Mouse (Mus musculus) lung, adult 18-20 months (tissue): ENCODE data around the gene Plg.

Experiments
- DNase-seq, 2 experiments: peaks; one replicate each; pipeline ENCODE4 v3.0.0; 2022; ENCODE audit warnings: mixed read lengths in 2 of 2

The Plg gene

DNA sequence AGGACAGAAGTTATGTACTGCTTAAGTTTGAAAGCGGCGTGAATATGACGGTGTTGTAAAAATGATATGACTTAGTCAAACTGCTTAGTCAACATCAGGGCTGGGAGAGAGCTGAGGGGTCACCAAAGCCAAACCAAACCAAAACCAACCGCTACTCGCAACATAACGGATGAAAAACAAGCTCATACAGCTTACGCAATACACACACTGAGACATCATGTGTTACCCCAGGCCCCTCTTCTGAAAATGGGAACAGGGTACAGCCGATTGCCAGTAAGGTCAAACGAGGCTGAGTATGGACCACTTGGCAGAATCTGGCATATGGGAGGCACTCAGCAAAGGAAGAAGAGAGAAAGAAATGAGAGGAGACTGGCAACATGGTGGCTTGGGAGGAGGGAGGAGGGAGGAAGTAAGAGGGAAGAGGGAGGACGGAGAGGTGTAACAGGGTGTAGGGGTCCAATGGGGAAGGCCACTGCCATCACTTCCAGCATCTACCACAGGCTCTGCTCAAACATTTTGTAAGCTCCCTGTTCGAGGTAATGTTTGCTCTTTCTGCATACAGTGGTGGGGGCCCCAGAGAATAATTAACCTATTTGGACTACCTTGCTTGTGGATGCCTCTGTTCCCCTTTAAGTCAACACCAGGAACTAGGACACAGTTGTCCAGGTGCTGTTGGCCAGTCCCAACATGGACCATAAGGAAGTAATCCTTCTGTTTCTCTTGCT, at the start of gene Plg:
TSS of gene Plg (plus strand) at position 628 of the 725 bp plus-strand sequence.
- DNase-seq: no peak

DNA sequence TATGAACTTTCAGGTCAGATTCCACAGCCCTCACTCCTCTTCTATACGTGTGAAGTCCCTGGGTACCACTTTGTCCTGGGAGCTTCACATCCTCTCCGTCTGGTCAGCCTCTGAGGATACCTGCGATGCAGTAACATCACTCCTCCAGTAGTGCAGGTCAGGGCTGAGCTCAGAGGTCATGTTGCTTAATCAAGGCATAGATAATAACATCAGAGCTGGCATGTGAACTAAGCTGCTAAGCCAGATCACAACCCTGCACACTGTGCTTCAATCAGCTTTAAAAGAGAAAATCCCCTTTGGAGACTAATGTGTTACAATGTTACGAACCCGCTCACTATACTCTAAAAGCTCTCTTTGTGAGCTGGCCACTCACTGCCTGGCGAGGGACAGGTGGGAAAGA, 43.3 kb upstream of the Plg start:
- no peak for DNase-seq

DNA sequence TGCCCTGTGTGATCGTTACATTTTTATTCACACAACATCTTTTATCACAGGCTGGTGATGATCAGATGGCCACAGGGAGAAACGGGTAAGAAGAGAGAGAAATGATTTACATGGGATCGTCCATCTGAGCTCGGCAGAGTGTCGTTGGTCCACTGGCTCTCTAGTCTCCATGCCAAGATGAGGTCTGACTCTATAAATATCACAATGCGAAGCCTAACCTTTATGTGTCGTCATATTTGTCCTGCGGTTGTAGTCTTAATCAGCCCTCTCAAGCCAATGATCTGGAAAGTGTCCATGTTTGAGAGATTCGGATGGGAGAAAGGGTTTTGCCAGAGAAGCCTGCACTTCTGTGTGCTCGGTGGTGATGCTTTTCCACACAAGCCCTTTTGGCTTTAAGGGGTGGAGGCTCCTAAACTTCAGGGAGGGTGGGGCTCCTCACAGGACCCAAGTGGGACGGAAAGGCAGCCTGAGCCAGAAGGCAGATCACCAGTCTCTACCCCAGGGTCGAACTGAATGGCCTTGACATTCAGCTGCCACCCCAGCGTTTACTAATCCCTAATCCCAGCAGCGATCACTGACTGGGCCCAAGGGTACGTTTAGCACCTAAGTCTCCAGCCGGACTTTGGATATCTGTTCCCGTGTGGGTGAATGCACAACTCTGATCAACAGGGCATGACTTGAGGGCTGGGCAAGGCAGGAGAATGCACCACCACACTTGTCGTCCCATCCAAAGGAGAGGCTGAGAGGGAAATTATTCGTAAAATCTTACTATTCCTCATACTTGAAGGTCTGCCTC, 42.1 kb upstream of the Plg start:
- DNase-seq: no peak

DNA sequence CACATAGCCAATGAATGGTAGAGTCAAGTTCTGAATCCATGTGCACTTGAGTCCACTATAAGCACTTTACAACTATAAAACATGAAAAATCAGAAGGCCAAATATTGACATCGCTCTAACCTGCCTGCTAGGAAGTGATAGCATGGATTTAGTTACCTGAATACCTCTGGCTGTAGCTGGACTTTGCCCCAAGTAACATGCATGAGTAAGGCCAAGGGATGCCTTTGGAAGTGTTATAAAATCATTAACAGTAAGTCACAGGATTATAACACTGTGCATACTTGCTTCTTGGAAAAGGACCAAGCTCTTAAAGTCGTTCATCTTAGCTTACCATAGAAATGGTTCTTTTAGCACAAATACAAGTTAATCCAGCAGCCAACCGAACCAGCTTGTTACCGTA, 41.3 kb upstream of the Plg start:
- no peak for DNase-seq

DNA sequence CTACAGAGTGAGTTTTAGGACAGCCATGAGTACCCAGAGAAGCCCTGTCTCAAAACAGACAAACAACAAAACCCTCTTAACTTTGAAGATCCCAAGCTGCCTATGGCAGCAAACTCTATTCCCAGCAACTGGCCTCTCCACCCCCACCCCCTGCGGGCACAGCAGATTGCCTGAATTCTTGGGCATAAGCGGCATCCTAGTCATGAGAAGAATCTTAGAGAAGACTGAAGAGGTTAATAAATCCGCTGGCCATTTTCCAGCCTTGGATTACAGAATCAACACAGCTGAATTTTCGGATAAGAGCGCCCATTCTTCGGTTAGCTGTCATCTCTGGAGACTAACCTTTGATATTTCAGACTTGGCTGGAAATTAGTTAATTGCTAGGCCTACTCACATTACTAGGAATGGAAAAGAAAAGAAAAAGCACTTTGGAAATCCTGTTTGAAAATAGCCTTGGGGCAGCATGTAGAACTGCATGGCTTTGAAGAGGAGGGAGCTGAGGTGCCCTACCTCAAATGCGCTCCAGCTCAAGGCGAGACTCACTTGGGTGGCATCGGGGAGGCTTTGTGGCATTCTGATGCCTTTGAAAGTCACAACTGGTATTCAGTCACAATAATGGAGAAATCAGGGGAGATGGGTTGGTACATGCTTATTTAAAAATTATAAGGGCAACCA, 34.6 kb upstream of the Plg start:
- DNase-seq: peak; percentile 5 to 16

DNA sequence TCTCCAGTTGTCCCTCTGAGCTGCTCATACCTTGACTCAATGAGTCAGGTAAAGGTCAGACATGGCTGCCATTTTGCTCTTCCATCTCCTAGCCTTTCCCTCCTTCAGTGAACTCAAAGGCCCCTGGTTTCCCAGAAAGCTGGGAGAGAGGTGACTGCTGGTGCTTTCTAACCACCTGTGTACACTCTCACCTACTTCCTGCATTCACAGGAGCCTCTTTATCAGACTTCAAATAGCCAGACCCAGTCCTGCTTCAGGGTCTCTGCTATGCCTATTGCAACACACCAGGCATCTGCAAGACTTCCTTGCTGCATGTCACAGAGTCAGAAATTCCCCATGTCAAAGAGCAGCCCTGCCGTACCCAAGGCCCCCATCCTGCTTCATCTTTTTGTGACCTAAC, 30.9 kb upstream of the Plg start:
- DNase-seq: no peak

DNA sequence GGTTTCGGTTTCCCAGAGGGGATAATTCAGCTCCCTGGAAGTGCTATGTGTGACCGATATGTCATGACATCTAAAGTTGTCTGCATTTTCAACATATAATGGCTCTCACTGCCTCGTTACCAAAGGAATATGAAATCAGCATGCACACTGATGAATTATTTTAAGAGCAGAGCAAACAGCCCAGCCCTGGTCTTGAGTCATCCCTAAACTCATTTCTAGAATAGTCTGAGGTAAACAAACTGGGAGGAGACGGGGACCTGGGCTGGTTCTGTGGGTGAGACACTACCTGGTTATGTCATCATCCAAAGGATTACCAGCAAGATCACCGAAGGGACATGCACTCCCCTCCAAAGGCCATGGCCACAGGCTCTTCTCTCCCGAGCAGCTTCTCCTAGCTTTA, 26.8 kb upstream of the Plg start:
- DNase-seq: no peak

DNA sequence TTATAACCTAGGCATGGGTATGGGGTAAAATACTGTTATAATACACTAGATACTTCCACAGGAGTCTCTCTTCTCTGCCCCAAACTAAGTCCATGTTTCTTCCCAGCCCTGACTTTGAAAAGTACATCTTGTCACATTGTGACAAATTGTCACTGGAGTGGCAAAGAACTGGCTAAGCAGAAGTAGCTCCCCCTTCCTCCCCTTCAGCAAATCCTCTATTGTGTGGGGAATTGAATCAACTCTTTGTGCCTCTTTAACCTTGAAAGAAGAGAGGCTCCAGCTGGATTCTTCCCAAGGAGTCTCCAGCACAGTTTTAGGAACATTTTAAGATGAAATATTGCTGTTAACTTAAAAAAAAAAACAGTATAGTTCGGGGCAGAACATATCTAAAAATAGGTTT, 25.6 kb upstream of the Plg start:
- DNase-seq: no peak

DNA sequence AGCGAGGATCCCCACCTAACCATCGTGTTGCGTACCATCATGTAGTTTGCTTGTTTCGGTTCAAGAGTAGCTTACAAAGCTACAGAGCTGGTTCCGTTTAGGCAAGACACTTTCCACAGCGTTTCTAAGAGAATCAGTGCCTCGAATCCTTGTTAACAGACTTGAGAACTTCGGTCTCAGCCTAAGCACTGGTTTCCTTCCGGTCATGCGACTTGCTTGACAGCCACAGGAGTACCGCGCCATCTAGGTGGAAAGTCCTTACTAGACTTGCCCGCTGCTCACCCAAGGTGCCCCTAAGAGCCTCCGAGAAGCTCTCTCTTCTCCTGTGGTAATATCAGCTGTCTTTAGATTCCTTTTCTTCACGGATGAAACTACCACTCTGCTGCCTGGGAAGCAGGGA, 18.5 kb upstream of the Plg start:
- DNase-seq: no peak

DNA sequence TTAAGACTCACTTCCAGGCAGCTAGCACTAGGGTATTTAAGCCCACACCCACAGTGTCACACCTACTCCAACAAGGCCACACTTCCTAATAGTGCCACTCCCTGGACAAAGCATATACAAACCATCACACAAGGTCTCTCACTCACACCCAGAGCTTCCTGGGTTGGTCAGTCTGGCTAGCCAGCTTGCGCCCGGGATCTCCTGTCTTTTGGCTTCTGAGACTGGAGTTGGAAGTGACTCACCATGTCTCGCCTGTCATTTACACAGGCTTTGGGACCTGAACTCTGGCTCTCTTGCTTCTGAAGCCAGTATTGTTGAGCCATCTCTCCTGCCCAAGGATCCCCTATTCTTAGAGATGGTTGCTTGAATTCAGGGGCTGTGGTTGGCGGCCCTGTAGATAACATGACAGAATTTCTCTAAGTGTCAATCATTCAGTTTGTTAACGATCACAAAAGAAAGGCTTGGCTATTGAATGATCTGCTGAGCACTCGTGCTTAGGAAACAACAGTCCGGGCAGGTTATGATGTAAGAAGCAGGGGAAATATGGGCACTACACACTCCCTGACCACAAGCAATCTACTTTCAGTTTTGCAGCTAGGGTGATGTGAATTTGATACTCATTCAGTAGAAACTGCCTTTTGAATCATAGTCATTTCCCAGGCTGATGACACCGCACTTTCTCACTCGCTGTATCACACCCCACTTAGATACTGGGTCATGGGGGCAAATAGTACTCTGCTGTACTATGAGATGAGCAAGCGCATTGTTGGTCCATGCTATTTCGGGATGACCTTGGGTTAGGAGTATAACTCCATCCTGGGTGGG, 14.6 kb upstream of the Plg start:
- DNase-seq: no peak

DNA sequence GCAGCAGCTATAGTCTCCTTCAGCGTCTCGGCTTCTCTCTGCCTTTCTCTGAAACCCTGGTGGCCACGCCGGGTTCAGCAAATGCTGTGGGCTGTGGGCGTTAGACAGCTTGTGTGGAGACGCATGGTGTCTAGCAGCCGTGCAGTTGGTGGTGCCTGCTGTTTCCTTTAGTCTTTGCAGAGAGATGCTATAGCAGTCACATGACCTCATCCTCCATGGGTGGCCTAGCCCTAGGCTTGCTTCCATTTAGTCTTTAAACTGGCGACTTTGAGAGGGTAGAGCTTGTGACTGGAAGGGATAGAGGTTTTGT, 14.0 kb upstream of the Plg start:
- no peak for DNase-seq

DNA sequence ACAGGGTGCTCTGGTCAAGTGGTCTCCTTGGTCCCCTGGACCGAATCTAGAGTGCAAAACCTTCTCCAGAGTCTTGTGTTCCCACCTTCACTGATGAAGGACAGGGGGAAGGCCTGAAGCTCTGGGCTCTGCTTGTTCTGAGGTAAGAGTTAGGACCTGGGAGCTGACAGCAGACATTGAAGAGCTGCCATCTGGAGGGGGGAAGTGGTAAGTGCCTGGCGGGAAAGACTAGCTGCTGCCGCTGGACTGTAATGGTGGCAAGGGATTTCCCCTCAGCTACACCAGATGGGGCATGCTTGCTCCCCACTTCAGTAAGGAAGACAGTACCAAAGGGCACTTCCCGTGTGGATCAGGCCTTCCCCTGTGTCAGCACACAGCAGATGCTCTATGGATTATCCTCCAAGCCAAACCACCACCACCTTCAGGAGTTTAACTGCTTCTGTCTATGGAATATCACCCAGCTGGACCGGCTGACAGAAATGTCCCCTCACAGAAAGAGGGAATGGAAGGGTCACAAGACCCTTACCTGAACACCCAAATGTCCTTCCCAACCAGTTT, 11.0 kb upstream of the Plg start:
- peak; percentile 52 to 63 for DNase-seq

DNA sequence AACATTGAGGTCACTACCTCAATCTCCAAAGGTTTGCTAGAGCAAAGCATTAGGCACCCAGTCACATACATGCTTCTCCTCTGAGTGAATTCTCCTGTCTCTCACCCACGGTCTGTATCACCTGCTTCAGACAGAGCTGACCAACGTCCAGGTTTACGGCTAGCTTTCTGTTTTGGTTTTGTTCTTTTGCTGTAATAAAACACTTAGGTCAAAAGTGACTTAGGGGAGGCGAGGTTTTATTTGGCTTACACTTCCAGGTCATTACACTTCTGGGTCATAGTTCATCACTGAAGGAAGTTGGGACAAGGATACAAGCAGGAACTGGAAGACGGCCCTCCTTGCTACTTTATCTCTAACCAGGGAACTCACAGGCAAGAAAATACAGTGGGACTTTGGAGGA, 9.0 kb upstream of the Plg start:
- no peak for DNase-seq

DNA sequence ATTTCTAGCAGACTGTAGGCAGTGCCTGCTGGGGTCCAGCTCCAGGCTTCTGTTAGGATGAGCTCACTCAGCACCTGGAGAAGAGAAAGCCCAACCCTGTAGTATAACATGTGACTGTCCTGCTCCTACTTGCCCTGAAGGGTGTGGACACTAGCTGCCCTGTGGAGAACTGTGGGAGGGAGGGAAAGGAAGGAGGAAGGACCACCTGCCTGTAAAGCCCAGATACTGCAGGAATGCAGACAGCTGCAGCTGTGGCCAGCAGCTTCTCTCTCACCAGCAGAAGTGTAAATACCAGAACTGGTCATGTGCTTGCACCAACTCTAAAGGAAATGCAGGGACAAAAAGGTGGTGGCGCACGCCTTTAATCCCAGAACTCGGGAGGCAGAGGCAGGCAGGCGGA, 8.1 kb upstream of the Plg start:
- no peak for DNase-seq

DNA sequence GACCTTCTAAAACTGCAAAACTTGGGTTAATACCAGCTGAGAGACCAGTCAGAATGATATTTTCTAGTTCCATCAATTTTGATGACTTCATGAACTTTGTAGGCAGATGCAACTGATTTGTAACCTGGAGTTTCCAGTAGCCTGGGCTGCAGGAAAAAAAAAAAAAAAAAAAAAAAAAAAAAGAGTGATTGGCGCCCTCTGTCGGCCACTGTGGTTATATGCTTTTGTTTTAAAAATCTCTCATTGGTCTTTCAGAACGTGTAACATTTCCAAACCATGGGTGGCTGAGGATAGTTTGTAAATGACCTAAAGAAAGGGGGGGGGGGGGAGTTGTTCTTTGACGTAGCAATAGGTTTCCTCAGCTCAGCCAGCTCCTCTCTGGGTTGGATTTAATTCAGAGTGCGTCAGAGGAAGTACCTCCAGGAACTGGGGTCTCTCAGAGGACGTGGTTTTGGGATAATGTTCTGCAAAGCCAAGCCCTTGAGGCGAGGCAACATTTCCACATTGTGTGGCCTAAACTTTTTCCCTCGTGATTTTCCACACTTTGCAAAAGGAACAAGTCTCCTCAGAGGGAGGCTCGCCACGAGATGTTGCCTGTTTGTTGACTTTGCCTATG, 7.0 kb upstream of the Plg start:
- no peak for DNase-seq

DNA sequence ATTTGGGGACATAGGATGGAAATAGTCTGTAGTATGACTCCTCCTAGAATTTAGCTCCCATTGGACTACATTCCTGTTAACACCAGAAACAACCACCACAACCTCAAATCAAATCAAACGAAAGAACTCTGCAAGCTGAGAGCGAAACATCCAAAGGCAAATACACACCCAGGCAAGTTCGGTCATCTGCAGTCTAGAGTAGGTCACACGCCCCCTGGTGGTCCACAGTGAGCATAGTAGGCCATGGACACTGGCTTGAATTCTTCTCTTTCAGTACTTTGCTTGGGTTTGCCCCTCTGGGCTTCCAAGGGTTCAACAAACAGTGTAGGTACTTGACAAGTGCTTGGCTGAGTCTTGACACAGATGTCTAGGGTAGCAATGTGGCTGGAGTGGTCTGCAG, 6.4 kb upstream of the Plg start:
- DNase-seq: peak; percentile 60 to 64

DNA sequence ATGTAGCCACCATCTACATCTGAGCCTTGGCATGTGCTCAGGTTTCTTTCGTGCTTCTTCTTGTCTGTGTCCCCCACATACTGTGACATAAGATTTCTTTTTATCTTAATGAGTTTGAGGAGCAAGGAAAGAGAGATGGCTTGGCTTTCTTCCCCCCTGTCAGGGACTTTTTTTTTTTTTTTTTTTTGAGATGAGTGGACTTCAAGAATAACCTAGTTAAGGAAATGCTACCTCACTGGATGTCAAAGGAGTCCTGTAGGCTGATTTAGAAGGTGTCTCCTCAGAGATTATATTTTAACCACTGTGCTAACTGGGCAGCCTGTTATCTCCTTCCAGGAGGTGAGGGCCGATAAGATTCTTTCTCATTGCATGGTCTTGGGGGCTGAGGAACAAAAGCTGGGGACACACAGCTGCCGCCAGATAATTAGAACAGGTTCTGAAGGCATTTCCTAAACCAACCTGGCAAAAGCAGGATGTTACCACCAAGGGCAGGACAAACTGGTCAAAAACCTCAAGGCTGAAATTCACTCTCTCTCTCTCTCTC, 4.7 kb upstream of the Plg start:
- no peak for DNase-seq

DNA sequence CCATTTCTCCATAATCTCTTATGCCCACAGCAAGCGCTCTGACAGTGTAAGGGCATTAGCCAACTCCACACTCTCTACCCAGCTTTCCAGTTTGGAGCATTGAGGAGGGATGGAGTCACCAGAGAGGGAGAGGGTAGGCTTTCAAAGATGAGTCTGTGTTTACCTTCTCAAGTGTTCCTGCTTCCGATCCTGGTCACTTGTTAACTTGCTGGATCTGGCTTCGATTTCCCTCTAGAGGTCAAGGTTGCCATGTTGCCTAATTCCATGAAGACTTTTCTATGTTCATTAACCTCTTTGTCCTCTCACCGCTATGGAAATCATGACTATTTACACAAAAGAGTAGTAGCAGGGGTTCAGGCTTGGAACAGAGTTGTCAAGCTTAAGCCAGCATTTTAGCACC, 1.9 kb downstream of the Plg start:
- no peak for DNase-seq

DNA sequence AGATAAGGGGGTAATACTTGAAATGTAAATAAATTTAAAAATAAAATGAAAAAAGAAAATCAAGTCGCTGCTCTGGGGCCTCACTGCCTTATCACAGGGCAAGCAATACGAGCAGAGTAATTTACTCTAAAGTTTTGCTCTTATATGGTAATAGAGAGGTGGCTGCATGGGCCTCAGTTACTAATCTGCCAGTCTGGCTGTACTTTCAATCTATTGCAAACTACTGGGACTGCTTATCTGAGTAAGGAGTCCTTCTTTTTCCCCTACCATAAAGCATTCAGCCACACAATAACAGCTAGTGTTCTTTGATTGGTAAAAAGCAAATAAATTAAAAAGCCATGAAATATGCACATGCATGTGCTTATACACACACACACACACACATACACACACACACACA, 3.2 kb downstream of the Plg start:
- DNase-seq: no peak

DNA sequence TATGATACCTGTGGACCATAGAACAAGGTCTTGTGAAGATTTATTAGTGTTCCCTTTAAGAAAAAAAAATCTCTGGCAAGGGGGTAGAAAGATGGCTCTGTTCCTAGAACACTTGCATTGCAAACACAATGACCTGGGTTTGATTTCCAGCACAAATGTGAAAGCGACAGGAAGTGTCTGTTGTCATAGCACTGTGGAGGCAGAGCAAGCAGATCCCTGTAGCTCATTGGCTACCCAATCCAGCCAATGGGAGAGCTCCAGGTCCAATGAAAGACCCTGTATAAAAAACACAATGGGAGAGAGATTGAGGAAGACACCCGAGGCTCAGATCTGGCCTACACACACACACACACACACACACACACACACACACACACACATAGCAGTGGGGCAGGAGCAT, 4.1 kb downstream of the Plg start:
- no peak for DNase-seq

DNA sequence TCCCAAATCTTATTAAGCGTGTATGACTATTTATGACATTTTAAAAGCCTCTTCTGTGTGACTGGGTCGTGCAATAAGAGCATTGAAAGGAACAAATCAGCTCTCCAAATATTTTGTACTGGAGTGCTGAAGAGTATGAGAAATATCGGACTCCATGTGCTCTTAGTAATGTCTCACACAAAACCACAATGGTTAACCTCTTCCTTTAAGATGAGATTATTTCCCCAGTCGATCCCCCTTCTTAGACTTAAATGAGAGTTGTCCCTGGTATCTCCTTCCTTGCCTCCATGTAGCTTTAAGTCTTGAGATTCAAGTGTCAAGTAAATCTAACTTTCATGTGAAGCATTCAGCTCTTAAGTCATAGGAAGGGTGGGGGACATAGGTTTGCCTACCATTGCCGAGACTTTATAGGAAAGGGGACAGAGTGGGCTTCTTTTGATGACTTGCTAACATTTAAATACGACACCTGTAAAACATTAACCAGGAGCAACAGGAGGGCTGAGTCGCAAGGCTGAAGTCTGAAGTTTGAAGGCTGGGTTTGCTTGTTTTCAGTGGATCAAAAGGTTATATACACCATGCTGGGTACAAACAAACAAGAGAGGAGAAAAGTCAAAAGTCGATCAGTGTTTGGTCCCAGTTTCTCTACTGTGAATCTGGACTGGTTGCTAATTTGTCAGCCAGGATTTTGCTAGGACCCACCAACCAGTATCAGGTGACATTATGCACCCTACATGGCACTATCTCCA, 6.8 kb downstream of the Plg start:
- no peak for DNase-seq

DNA sequence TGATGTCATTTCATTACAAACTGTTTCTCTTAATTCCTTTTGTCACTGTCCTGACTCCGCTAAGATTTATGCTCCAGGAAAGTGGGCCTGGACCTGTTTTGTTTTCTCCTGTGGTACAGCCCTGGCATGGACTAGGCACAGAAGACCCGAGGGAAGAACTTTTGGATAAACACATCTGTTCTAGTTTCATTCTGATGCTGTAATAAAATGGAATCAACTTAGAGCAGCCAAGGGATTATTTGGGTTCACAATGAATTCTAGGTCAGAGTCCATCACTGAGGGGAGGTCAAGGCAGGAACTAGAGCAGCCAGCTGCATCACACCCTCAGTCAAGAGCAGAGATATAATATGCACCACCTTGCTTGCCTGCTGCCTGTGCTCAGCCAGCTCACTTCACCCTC, 9.4 kb downstream of the Plg start:
- no peak for DNase-seq
